Mouse (Mus musculus) layer of hippocampus, postnatal 10 days (tissue): Measurements from ENCODE around the gene Ddx5. TPM values are rescaled to one million over a fixed set of nuclear protein-coding genes. Genes with fewer than 3 reads are reported as not detected.

Experiments
- microRNA-seq, 2 experiments: library from miRNA; unstranded; fragments of <30 nt; microRNA quantifications; one replicate each; pipeline ENCODE4 v1.2.0; 2021
- total RNA-seq, 2 experiments: library from RNA; stranded (reverse); gene quantifications; 2 replicates each; pipeline ENCODE4 v1.2.3; 2021

Ddx5 gene
- total RNA-seq, 2 experiments from 2014 or later, result 692 to 786 TPM

Small RNAs within 50 kb of the gene (microRNA-seq; reads per million reads assigned to microRNA genes)
- gene Gm25994 (0 reads per million in 2 experiments), gene Mir3064 (20.1 to 21.0 reads per million in 2 experiments)

Other genes starting within 250 kb of the Ddx5 start
- gene Tex2, start 175.8 kb downstream of the Ddx5 start, total RNA-seq, result 10 to 100 TPM; 96.1 to 98.4 TPM
- gene Pecam1, start 38.6 kb downstream of the Ddx5 start, total RNA-seq, result 10 to 100 TPM; 18.5 to 19.7 TPM
- 1 to 10 TPM in 1 of 2 experiments, under 1 TPM in 1; 0.62 to 1.3 TPM for gene Milr1, start 38.0 kb downstream of the Ddx5 start, total RNA-seq
- 1 to 10 TPM; 3.9 to 5.6 TPM for gene Polg2, start 9.6 kb downstream of the Ddx5 start, total RNA-seq
- gene Cep95, start 67 bp upstream of the Ddx5 start, total RNA-seq, result 10 to 100 TPM; 11.3 to 12.9 TPM
- 10 to 100 TPM; 29.5 to 31.1 TPM for gene Smurf2, start 131.5 kb upstream of the Ddx5 start, total RNA-seq
- 10 to 100 TPM; 47.2 to 47.7 TPM for gene Kpna2, start 210.4 kb upstream of the Ddx5 start, total RNA-seq
- gene 1810010H24Rik, start 236.5 kb upstream of the Ddx5 start, total RNA-seq, result 1 to 10 TPM; 3.0 to 3.9 TPM